In the genomic region with DNA sequence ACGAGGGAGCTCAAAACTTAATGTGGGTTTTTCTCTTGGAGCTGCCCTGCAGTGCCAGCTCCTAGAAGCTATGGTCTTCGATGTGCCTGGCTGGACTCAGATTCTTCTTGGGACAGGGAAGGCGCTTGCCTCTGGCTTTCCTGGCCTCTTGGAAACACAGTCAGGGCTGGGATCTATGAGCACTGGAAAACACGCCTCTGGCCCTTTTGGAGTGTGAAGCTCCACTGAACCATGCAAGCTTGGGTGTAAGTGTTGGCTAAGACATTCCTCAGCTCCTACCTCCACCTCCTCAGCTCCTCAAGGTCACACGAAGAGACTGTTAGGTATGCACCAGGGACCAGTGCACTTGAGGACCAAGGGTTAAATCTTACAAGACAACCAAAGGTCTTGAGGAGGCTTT, we compare ENCODE assay signal across 9 mouse cellular contexts. TPM values are rescaled to one million over a fixed set of nuclear protein-coding genes. Genes with fewer than 3 reads are reported as not detected.
DNase-seq lines count a peak whose midpoint lies in the region; ATAC-seq and TF ChIP-seq lines count a peak whose summit lies in the region.
"Had no signal": no experiment of that assay in that cellular context is flagged by ENCODE, and none has a peak within 500 bp of the region (broad histone marks: within the 10 kb centered on the region; RNA-seq: fewer than 3 reads in every experiment).

No protein-coding gene starts in this region.

- peak overlapping the region in 1 of 2 experiments; percentile 54; a peak in 2 of 4 replicates for H3K4me3 ChIP-seq in heart, embryonic 14.5 days (ENCODE audit: control insufficient read depth in 1 of 2, insufficient read depth in 1 of 2, low read depth in 1 of 2, low read length in 2 of 2)
- peak overlapping the region; percentile 50; the same call in 1 of the 2 replicates for H3K4me3 ChIP-seq in intestine, embryonic 14.5 days (ENCODE audit: low read depth, low read length)
- peak overlapping the region; percentile 51 for H3K4me3 ChIP-seq in liver, embryonic 12.5 days

- POLR2A ChIA-PET in Patski (lab: Charles Lee): interaction anchor here (0.6 to 1.1 kb wide), 2 partner anchors 10 to 340 kb away, joined by 3 read pairs; no protein-coding TSS in a partner anchor

- H3K9me3 ChIP-seq in heart, embryonic 14.5 days (ENCODE audit: control insufficient read depth, low read length): no peaks in the 10 kb centered on the region
- H3K9me3 ChIP-seq in intestine, embryonic 14.5 days (ENCODE audit: control insufficient read depth, low read length): no peaks in the 10 kb centered on the region
- no peaks in the 10 kb centered on the region for H3K9me3 ChIP-seq in liver, embryonic 12.5 days (replicated peaks)

- no peak for ATAC-seq in heart, embryonic 14.5 days (ENCODE audit: insufficient number of reproducible peaks, insufficient read depth, low FRiP score, low read depth)
- peak; percentile 18 for ATAC-seq in Patski
- ATAC-seq in intestine, embryonic 14.5 days (replicated peaks; ENCODE audit: low FRiP score, low TSS enrichment, low read depth): no peak
- no peak for ATAC-seq in liver, embryonic 12.5 days
- no peak for ATAC-seq in frontal cortex, adult (ENCODE audit: low TSS enrichment)

- peaks cover 52% of the 10 kb centered on the region for H3K27me3 ChIP-seq in heart, embryonic 14.5 days (ENCODE audit: control insufficient read depth, insufficient read depth, low read length)
- H3K27me3 ChIP-seq in Patski: no peaks in the 10 kb centered on the region
- H3K27me3 ChIP-seq in intestine, embryonic 14.5 days (replicated peaks; ENCODE audit: control insufficient read depth, insufficient read depth, low read length): peaks cover 40% of the 10 kb centered on the region
- H3K27me3 ChIP-seq in liver, embryonic 12.5 days (replicated peaks): peaks cover 92% of the 10 kb centered on the region

- DNase-seq in heart, adult 18-20 months: no peak
- DNase-seq in Patski (ENCODE audit: low read depth, low spot score): no peak
- no peak for DNase-seq in intestine, embryonic 14.5 days (ENCODE audit: low spot score)
- no peak for DNase-seq in thymus, postnatal 14 days
- DNase-seq in gastrocnemius, adult 18-20 months (ENCODE audit: low spot score): no peak

- CTCF ChIA-PET in Patski (lab: Charles Lee): interaction anchor here (0.8 to 1.4 kb wide), 8 partner anchors 15 to 514 kb away, joined by 3 to 7 read pairs (median 3); no protein-coding TSS in a partner anchor

- H3K36me3 ChIP-seq in heart, embryonic 14.5 days (ENCODE audit: control insufficient read depth, insufficient read depth, low read length): no peaks in the 10 kb centered on the region
- no peaks in the 10 kb centered on the region for H3K36me3 ChIP-seq in intestine, embryonic 14.5 days (ENCODE audit: control insufficient read depth, insufficient read depth, low read length)
- no peaks in the 10 kb centered on the region for H3K36me3 ChIP-seq in liver, embryonic 12.5 days

- in situ Hi-C loops in Patski (cut with MboI; ENCODE audit: low pct_unique_long_range_greater_than_20kb): loop anchor here (5.0 kb wide), 3 partner anchors 127 to 327 kb away; no protein-coding TSS in a partner anchor

- H3K4me1 ChIP-seq in heart, embryonic 14.5 days (ENCODE audit: control insufficient read depth in 2 of 2, insufficient read depth in 2 of 2, low read length in 2 of 2): peaks cover 18 to 27% of the 10 kb centered on the region in 2 experiments
- peaks cover 16% of the 10 kb centered on the region for H3K4me1 ChIP-seq in intestine, embryonic 14.5 days (replicated peaks; ENCODE audit: control insufficient read depth, insufficient read depth, low read length)
- H3K4me1 ChIP-seq in liver, embryonic 12.5 days: peaks cover 39% of the 10 kb centered on the region

- TF ChIP-seq CTCF in Patski (IDR thresholded peaks at IDR 0.05): no peak

- no peak overlapping the region for H3K27ac ChIP-seq in heart, embryonic 14.5 days (replicated peaks in 1 of 2; ENCODE audit: control insufficient read depth in 1 of 2, insufficient read depth in 1 of 2, low read depth in 2 of 2, low read length in 2 of 2)
- no peak overlapping the region for H3K27ac ChIP-seq in intestine, embryonic 14.5 days (ENCODE audit: low read depth)
- no peak overlapping the region for H3K27ac ChIP-seq in liver, embryonic 12.5 days

- H3K4me2 ChIP-seq in heart, embryonic 14.5 days (ENCODE audit: low read length): peak overlapping the region; percentile 94
- peak overlapping the region; percentile 84 for H3K4me2 ChIP-seq in intestine, embryonic 14.5 days (ENCODE audit: low read length)
- peak overlapping the region; percentile 81 for H3K4me2 ChIP-seq in liver, embryonic 12.5 days

- H3K9ac ChIP-seq in heart, embryonic 14.5 days (ENCODE audit: low read length): no peak overlapping the region; the same call in 1 of the 2 replicates
- H3K9ac ChIP-seq in intestine, embryonic 14.5 days (ENCODE audit: low read length): no peak overlapping the region; the same call in 1 of the 2 replicates
- H3K9ac ChIP-seq in liver, embryonic 12.5 days: no peak overlapping the region

- 21% methylated on average over 5 of the region's 5 CpGs for WGBS in heart, embryonic 14.5 days
- 35% methylated on average over 5 of the region's 5 CpGs for WGBS in intestine, embryonic 14.5 days
- WGBS in liver, embryonic 12.5 days (ENCODE audit: insufficient replicate concordance): 28% methylated on average over 5 of the region's 5 CpGs

RNA-seq across cellular contexts. Expression of a gene that starts 5.2 kb away (rescaled TPM):
- polyA plus RNA-seq in heart, embryonic 14.5 days (2014; fragmentation: Nextera tagmentation; extraction: Ambion mirVana): not detected in 2 replicates
- not detected for total RNA-seq in heart, adult 18-20 months (2021)
- not detected for polyA plus RNA-seq in Patski (2021)
- not detected in 2 replicates for polyA plus RNA-seq in intestine, embryonic 14.5 days (2014; fragmentation: Nextera tagmentation; extraction: Ambion mirVana)
- polyA plus RNA-seq in liver, embryonic 12.5 days (2016; fragmentation: Nextera tagmentation; extraction: Ambion mirVana): not detected in 2 replicates
- total RNA-seq in gastrocnemius, adult 18-20 months (2021): not detected
- total RNA-seq: left cerebral cortex, adult 18-20 months had no signal

RNA-seq across cellular contexts. Expression of a gene that starts 12.6 kb away (rescaled TPM):
- 2.2 and 4.0 TPM in 2 replicates for polyA plus RNA-seq in heart, embryonic 14.5 days (2014; fragmentation: Nextera tagmentation; extraction: Ambion mirVana)
- 1 to 10 TPM; 3.9 to 4.9 TPM for total RNA-seq in heart, adult 18-20 months (2021)
- 1.8 TPM for polyA plus RNA-seq in Patski (2021)
- 7.2 and 7.7 TPM in 2 replicates for polyA plus RNA-seq in intestine, embryonic 14.5 days (2014; fragmentation: Nextera tagmentation; extraction: Ambion mirVana)
- polyA plus RNA-seq in liver, embryonic 12.5 days (2016; fragmentation: Nextera tagmentation; extraction: Ambion mirVana): 1.1 and 1.4 TPM in 2 replicates
- total RNA-seq in gastrocnemius, adult 18-20 months (2021): 1 to 10 TPM; 1.3 to 1.7 TPM

RNA-seq across cellular contexts. Expression of a gene that starts 41.3 kb away (rescaled TPM):
- 0.11 and 0.23 TPM in 2 replicates for polyA plus RNA-seq in heart, embryonic 14.5 days (2014; fragmentation: Nextera tagmentation; extraction: Ambion mirVana)
- under 1 TPM in 1 of 2 experiments, not detected in 1; 0.10 TPM for total RNA-seq in heart, adult 18-20 months (2021)
- not detected for polyA plus RNA-seq in Patski (2021)
- not detected in 2 replicates for polyA plus RNA-seq in intestine, embryonic 14.5 days (2014; fragmentation: Nextera tagmentation; extraction: Ambion mirVana)
- 0.12 and 0.35 TPM in 2 replicates for polyA plus RNA-seq in liver, embryonic 12.5 days (2016; fragmentation: Nextera tagmentation; extraction: Ambion mirVana)
- 1 to 10 TPM; 1.3 to 1.4 TPM for total RNA-seq in gastrocnemius, adult 18-20 months (2021)
